Mouse (Mus musculus) frontal cortex, adult 2 months (tissue): ENCODE measurements around the gene G430095P16Rik. TPM values are rescaled to one million over a fixed set of nuclear protein-coding genes. Genes with fewer than 3 reads are reported as not detected.

Experiments
- DNase-seq, 2 experiments: peaks; one replicate each; pipeline ENCODE4 v3.0.0; 2022; ENCODE audit warnings: low spot score in 1 of 2; ENCODE audit errors: extremely low spot score in 1 of 2
- polyA plus RNA-seq: library from polyadenylated mRNA; depleted of rRNA; stranded (reverse); fragments of >200 nt; gene quantifications from 2 replicates; pipeline ENCODE4 v1.2.3, GENCODE M21; 2012

G430095P16Rik gene
- polyA plus RNA-seq, 1 experiment: 0.36 TPM

- DNase-seq: no peak
These were observed 4.3 kb upstream of the G430095P16Rik start for GRCm38 (mm10) chr8:84718476-84718875.

DNA sequence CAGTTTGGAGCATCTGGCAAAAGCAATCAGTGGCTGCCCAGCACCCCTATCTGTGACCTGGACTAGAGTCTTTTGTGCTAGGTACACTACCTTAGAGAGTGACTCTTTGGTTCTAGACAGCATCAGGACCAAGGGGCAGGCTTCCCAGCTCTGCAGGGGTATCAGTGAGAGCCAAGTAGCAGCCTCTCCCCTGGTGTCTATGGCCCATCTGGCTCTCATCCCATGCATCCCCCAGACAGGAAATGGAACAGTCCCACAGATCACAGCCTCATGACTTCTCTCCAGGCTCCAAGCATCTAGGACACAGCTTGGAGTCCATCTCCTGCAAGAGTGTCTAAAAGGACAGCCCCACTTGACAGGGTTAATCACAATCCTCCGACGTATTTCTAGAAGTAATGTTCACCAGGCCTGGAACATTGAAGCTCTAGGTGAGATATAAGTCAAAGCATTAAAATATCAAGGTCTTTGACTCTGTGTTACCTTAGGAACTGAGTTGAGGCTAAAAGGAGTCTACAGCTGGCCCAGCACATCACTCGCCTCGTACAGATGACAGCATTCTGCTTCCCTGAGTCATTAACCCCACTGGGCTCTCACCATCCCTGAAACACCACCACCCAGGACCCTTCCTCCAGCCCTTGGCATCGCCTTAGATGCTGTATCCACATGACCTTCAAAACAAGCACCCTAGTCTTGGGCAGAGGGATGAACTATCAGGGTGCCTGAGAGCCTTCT, 3.7 kb upstream of the G430095P16Rik start:
- no peak for DNase-seq

DNA sequence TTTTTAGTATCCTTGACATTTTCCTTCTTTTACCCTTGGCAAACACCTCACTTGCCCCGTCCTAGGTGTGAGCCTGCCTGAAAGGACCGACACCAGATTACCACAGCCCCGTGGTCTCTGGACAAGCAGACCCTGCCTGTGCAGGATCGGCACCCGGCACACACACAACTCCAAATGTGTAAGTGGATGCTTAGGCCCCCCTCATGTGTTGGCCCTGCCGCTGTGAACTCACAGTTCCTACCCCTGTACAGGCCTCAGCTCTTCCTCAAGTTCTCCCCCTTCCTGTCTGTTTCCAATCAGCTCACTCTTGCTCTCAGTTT, 317 bp upstream of the G430095P16Rik start:
- no peak for DNase-seq

DNA sequence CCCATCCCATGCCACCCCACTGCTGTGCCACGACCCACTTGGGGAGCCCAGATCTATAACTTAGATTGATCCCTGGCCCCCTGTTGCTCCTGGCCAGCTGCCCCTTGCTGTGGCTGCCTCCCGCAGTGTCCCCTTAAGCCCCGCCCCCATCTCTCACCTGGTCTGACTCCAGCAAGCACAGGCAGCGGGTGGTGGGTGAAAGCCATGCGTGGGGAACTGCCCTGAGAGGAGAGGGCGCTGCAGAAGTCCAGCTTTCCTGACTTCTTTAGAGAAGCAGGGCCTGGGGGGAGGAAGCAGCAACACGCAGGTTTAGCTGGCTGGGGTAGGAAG, 729 bp downstream of the G430095P16Rik start:
- no peak for DNase-seq

GRCm38 (mm10) chr8:84724683-84725082, 1.9 kb downstream of the G430095P16Rik start:
- no peak for DNase-seq

DNA sequence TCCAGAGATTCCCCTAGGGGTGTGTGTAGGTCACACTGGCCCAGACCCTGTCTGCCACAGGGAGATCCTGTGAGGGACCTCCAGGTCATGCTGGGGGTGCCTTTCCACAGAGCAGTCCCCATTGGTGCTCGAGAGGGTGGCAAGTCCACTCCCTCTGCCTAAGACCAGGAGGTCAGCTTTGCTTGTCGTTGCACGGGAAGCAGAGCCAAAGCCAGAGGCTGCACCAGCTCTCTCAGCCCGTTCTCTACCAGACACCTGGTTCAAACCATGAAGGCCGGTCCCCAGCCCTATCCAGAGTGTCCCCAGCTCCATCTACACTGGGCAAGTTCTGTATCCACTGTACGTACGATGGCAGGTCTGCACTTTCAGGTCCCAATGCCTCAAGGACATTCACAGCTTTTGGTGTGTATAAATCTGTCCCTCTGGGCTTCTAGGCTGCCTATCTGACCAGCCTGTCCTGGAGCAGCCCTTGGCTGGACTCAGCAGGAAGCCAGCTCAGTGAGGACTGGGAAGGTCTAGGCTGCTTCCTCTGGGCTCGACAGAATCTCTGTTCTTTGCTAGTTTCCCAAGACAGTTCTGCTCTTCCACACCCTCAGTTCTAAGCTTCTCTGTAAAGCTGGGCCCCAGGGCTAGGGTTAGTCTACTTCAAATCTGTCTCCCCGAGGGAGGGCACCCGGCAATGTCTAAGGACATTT, 2.6 kb downstream of the G430095P16Rik start:
- no peak for DNase-seq

DNA sequence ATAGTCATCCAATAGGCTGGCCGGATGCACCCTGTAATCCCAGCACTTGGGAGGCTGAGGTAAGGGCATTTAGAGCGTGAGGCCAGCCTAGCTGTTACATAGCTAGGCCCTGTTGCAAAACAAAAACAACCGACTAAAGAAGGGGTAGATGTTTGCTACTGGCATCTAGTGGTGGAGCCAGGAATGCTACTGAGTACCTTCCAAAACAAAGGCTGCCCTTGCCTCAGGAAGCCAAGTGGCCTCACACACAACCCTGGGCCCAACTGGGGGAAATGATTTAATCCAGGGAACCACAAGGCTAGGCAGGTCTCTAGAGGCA, 3.1 kb downstream of the G430095P16Rik start:
- no peak for DNase-seq

DNA sequence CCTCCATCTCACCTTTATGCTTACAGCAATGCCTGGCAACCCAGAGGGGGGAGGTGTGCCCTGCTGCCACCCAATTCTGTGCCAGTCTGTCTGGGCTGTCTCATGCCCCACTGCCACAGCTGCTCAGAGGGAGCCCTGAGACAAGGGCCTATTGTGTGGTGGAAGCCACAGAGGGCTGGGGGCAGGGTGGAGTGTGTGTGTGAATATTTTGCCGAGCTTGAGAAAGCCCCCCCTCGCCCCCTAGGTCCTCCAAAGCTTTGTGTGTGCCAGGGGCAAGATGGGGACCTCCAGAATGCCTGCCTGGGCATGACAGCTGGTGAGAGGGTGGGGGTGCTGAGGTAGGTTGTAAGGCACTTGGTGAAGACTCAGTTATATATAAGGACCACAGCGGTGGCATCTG, 5.7 kb downstream of the G430095P16Rik start:
- DNase-seq: no peak

- DNase-seq: no peak
These were observed 7.1 kb downstream of the G430095P16Rik start for GRCm38 (mm10) chr8:84729921-84730362.

DNA sequence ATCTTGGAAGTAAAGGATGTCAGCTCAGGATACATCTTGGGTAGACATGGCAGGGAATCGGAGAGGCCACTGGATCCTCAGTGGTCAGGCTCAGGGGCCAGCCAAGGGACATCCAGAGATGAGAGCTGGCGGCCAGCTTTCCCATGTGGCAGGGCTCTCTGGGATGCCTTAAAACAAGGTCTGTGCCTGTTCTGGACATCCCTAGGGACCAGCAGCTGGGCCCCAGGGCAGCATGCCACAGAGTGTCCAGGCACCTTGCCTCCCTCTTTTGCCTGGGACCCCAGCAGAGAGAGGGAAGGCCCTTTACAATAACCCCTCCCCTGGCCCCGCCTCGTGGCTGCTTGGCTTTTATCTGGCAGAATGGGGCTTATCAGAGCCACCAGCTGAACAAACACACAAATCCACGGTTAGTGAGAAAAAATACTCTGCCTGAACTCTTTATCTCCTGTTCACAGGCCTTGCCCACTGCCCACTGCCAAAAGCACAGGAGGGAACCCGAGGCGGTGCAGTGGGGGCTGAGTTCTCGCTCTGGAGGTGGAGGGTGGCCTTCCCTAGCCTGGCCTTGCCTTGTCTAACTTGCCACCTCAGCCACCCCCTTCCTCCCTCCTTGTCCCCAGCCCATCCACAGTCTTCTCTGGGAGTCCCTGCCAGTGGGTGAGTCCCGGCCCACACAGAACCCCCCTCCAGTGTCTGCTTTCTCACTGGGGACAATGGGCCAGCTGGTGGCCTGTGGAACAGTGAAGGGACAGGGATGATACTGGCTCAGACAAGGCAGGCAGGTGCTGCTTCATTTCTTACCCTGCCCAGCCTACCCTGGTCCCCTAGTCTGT, 7.9 kb downstream of the G430095P16Rik start:
- DNase-seq: no peak

DNA sequence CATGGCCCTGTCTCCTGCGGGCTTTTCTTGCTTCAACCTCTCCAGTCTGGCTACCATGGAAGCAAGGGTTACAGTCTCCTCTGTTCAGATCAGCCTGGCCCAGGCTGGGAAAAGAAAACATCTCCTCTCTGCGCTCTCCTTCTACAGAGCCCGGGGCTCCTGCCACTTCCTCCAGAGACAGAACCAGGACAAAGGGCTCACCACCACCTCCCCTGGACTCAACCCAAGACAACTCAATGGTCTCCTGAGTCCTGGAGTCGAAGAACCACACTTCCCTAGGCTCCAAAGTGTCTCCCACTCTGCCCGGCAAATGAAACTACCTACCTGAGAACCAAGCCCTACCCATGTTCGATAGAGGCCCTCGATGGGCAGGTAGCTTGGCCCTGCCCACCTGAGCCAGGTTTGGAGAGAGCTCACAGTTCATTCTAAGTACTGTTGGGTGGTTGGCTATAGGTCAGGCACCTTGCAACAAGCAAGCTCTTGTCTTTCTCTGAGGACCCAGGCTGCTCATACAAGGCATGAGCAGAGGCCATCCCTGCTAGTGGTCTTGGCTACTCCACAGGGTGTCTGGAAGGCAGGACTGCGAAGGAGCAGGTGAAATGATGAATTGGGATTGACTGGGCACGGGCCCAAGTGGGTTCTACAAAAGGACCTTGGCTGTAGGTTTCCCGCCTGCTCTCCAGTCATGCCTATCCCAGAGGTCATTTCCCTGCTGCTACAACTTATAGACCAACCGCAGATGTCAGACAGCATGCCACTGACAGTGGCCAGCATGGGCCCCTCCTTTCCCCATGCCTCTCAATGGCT, 8.8 kb downstream of the G430095P16Rik start:
- no peak for DNase-seq

- no peak for DNase-seq
These were observed 9.7 kb downstream of the G430095P16Rik start for GRCm38 (mm10) chr8:84732545-84732944.

GRCm38 (mm10) chr8:84732996-84733395, 10.2 kb downstream of the G430095P16Rik start:
- no peak for DNase-seq

DNA sequence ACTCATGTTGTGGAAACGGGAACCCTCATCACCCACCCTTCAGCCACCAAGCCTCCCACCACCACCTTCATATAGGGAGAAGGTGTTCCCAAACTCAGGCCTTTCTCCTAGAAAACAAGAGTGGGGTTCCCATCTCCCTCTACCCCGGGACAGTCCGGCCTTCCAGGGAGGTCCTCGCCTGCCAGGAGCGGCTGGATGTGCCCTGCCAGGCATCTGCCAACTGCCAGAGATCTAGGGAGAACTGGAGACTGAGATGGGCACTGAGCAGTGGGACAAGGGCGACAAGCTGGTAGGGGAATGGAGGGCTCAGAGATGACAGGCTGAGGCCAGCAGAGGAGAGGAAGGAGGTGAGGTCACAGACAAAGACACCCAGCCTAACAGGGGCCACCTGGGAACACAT, 11.2 kb downstream of the G430095P16Rik start:
- DNase-seq: no peak

DNA sequence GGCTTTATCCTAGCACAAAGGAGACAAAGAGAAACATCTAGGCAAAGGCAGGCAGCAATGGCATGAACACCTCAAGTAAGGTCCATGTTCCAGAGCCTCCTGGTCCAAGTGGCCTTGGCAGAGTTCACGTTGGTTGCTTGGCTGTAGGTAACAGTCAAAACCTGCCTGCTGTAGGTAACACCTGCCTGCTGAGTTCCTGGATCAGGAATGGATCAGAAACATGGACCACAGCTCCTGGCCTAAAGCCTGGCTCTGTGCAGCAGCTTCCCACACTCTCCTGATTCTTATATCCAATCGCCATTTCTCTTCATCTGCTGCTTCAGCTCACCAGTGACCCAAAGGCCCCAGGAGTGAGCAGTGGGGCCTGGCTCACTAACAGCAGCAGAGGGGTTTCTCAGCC, 11.9 kb downstream of the G430095P16Rik start:
- DNase-seq: no peak

DNA sequence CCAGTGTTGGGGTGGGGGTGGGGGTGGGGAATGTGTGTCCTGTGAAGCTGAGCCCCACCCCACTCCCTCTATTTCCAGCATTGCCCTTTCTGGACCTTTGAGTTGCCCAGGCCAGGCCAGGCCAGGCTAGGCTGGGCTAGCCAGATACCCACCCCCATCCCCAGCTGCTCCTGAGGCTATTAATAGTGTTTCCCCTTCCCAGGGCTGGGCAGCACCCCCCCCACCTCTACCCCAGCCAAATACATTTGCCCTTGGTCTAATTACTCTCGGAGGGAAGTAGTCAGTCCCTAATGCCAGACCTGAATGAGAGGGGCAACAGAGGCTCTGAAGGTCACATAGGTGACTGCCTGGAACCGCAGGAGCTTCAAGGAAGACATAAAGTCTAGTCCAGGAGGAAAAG, 12.8 kb downstream of the G430095P16Rik start:
- DNase-seq: no peak

GRCm38 (mm10) chr8:84736521-84736920, 13.7 kb downstream of the G430095P16Rik start:
- DNase-seq: no peak

GRCm38 (mm10) chr8:84737608-84738007, 14.8 kb downstream of the G430095P16Rik start:
- peak in 1 of 2 experiments; percentile 84 for DNase-seq

GRCm38 (mm10) chr8:84738266-84738665, 15.5 kb downstream of the G430095P16Rik start:
- DNase-seq: no peak

- DNase-seq: no peak
These were observed 16.1 kb downstream of the G430095P16Rik start for GRCm38 (mm10) chr8:84738715-84739400.
